Mouse (Mus musculus) A20 (cell line): ENCODE measurements at regions not wholly inside any gene's neighbourhood (a gene's known extent, or its start where the extent isn't known, plus 50 kb on each side); places are given as distances from the start of the nearest gene placed in this dataset.

Experiments
- DNase-seq: peaks from one replicate; pipeline ENCODE4 v3.0.0-alpha.2; 2011; ENCODE audit warnings: low read depth, low spot score

- DNase-seq = no peak
These were observed 58.0 kb upstream of the Synm start for GRCm38 (mm10) chr7:67817556-67817955.

GRCm38 (mm10) chr7:67814861-67815260 is 55.3 kb upstream of the Synm start:
- DNase-seq = no peak
